Mouse (Mus musculus) midbrain, embryonic 10.5 days (tissue): Measurements from ENCODE around the gene Ckap5. TPM values are rescaled to one million over a fixed set of nuclear protein-coding genes. Genes with fewer than 3 reads are reported as not detected.
A peak's percentile ranks its signal among the peaks of the same experiment; 100 is the strongest.

ENCODE experiments used
- DNase-seq: peaks from one replicate; pipeline ENCODE4 v3.0.0-alpha.2; 2017; ENCODE audit warnings: low spot score
- H3K27ac ChIP-seq: fragments of 300-500 bp; sonication (generic); replicated peaks from 2 replicates; pipeline ENCODE4 v1.5.1; 2016; ENCODE audit warnings: mild to moderate bottlenecking
- H3K27me3 ChIP-seq: fragments of 300-500 bp; sonication (generic); 2 replicates; pipeline ENCODE4 v1.6.1; 2016; ENCODE audit warnings: low read depth, mild to moderate bottlenecking; ENCODE audit not compliant: poor library complexity, severe bottlenecking
- H3K36me3 ChIP-seq: fragments of 300-500 bp; sonication (generic); 2 replicates; pipeline ENCODE4 v1.6.1; 2016; ENCODE audit warnings: mild to moderate bottlenecking, moderate library complexity
- H3K4me1 ChIP-seq: fragments of 300-500 bp; sonication (generic); 2 replicates; pipeline ENCODE4 v1.6.1; 2016
- H3K4me3 ChIP-seq: fragments of 300-500 bp; sonication (generic); 2 replicates; pipeline ENCODE4 v1.5.1; 2016; ENCODE audit warnings: mild to moderate bottlenecking, moderate library complexity
- H3K9me3 ChIP-seq: fragments of 300-500 bp; sonication (generic); replicated peaks from 2 replicates; pipeline ENCODE4 v1.6.1; 2016; ENCODE audit warnings: mild to moderate bottlenecking
- WGBS: fragments of 180-500 bp; shearing (Covaris S2); methylation state at CpG from one replicate; pipeline ENCODE4 v1.1.7; 2016; 5-methylcytosine and 5-hydroxymethylcytosine counted together
- polyA plus RNA-seq: library from polyadenylated mRNA; unstranded; fragments of >200 nt; fragmentation: Nextera tagmentation; extraction: Ambion mirVana; gene quantifications from 2 replicates; pipeline ENCODE4 v1.2.1, GENCODE M21; 2016

The Ckap5 gene
- polyA plus RNA-seq, 1 experiment from 2014 or later: 148 TPM

DNA sequence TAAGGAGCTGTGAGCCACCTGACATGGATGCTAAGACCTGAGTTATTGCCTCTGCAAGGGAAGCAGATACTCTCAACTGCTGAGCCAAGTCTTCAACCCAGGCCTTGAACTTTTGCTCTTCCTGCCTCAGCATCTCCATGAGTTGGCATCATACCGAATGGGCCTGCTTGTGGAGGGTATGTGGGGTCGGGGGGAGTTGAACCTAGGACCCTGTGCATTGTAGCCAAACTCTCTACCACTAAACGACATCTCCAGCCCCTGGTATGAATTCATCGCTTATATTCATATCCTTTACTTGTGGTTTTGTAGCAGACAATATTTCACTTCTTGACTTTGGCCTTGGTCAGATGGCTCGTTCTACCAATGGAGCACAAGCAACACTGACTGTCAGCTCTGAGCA, 105.3 kb downstream of the Ckap5 start:
- Histone ChIP-seq H3K27ac (no peak overlapping the region), H3K9me3 (no peaks in the 10 kb centered on the region), H3K4me1 (0 out of 2 replicates have a peak, but pooled peaks cover 3% of the 10 kb centered on the region), H3K36me3 (no peaks in the 10 kb centered on the region), H3K4me3 (no peak overlapping the region), H3K27me3 (no peaks in the 10 kb centered on the region)
- 89% methylated on average over 5 of the region's 5 CpGs for WGBS
- no peak for DNase-seq

DNA sequence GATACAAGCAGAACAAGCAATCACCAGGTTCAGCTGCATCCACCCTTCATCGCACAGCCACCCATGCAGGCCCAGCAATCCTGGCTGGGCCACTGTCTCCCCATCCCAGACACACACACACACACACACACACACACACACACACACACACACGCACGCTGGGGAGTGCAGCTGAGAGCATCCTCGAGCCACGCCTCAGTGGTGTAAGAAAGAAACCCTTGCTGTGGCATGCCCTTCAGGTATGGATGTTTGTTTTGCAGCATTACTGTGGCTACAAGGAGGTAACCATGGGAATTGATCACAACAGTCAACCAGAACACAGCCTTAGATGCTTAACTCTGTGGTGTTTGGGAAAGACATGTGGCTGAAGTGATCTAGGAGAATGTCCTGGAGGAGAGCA, 105.8 kb downstream of the Ckap5 start:
- Histone ChIP-seq H3K4me3 (no peak overlapping the region), H3K9me3 (no peaks in the 10 kb centered on the region), H3K4me1 (0 out of 2 replicates have a peak, but pooled peaks cover 3% of the 10 kb centered on the region), H3K36me3 (no peaks in the 10 kb centered on the region), H3K27me3 (no peaks in the 10 kb centered on the region), H3K27ac (no peak overlapping the region)
- DNase-seq: no peak
- 82% methylated on average over 5 of the region's 5 CpGs for WGBS

DNA sequence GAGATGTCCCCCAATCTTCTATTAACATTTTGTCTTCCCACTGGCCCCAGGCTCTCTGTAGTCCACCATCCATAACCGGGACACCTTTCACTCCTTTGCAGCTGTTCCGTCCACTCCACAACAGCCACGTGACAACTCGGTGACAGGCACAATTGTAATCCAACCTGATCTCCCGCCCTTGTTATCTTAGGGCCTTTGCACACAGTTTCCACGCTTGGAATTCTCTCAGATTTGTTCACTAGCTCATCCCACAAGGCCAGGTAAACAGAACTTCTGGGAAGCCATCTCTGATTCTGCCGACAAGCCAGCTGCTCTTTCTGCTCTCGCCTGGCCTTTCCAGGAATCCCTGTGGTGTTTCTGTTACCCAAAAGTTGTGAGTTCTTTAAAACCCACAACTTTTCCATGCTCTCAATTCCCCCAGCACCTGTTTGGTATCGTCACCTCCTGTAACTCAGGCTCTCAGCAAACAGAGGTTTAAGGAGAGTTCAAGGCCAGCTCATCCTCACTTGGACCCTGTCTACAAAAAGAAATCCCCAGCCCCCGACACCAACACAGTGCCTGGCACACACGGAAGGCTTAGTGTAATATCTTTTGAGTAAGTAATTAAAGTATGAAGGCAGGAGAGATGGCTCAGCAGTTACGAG, 106.9 kb downstream of the Ckap5 start:
- Histone ChIP-seq H3K27ac (no peak overlapping the region), H3K4me3 (no peak overlapping the region), H3K27me3 (no peaks in the 10 kb centered on the region), H3K4me1 (0 out of 2 replicates have a peak, but pooled peaks cover 3% of the 10 kb centered on the region), H3K9me3 (no peaks in the 10 kb centered on the region), H3K36me3 (no peaks in the 10 kb centered on the region)
- WGBS: 84% methylated on average over 12 of the region's 12 CpGs
- no peak for DNase-seq

- DNase-seq: no peak
- no peaks in the 10 kb centered on the region for H3K36me3 ChIP-seq
- H3K27me3 ChIP-seq: no peaks in the 10 kb centered on the region
- WGBS: 87% methylated on average over 9 of the region's 9 CpGs
- no peak overlapping the region for H3K4me3 ChIP-seq
- no peak overlapping the region for H3K27ac ChIP-seq
- H3K4me1 ChIP-seq: 0 out of 2 replicates have a peak, but pooled peaks cover 3% of the 10 kb centered on the region
- no peaks in the 10 kb centered on the region for H3K9me3 ChIP-seq
Measured at GRCm38 (mm10) chr2:91634841-91635240, 108.3 kb downstream of the Ckap5 start.

- H3K9me3 ChIP-seq: no peaks in the 10 kb centered on the region
- H3K4me1 ChIP-seq: 0 out of 2 replicates have a peak, but pooled peaks cover 3% of the 10 kb centered on the region
- H3K4me3 ChIP-seq: no peak overlapping the region
- WGBS: 92% methylated on average over 11 of the region's 11 CpGs
- no peaks in the 10 kb centered on the region for H3K36me3 ChIP-seq
- no peaks in the 10 kb centered on the region for H3K27me3 ChIP-seq
- DNase-seq: no peak
- no peak overlapping the region for H3K27ac ChIP-seq
Measured at GRCm38 (mm10) chr2:91635486-91635885, 108.9 kb downstream of the Ckap5 start.

- Histone ChIP-seq H3K36me3 (no peaks in the 10 kb centered on the region), H3K27ac (no peak within 1 kb of the TSS), H3K27me3 (no peaks in the 10 kb centered on the region), H3K4me3 (no peak within 1 kb of the TSS), H3K9me3 (no peaks in the 10 kb centered on the region), H3K4me1 (0 out of 2 replicates have a peak, but pooled peaks cover 3% of the 10 kb centered on the region)
- 93% methylated on average over 8 of the region's 8 CpGs for WGBS
- DNase-seq: no peak
Measured at GRCm38 (mm10) chr2:91636229-91636628, 109.7 kb downstream of the Ckap5 start, which contains the start of gene F2. Gene F2 (minus strand): TSS chr2:91636414.

DNA sequence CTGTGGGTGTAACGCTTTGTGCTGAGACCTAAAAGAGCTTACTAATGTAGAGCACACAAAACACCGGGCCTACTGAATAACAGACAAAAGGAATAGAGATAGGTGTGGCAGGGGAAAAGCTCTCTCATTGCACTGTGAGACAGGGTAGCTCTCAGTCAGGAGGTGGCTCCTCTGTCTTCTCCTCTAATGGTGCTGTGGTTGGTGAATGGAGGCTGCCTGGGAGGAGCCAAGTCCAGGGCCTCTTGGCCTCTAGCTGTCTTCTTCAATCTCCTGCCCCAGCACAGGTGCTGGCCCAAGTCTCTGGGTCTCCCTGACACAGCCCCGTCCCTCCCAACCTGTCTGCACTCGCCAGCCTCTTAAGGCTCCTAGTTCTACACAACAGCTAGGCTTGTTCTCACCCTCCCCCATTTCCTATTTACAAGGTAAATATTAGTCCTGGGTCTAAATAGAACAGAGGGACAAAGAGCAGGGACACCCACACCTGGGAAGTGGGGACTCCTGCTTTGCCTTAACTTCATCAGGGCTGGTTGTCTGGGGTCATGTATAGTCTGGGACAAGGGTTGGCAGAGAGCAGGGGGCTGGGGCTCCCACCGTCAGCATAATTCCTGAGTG, 110.3 kb downstream of the Ckap5 start:
- Histone ChIP-seq H3K9me3 (no peaks in the 10 kb centered on the region), H3K36me3 (peaks cover 1% of the 10 kb centered on the region; the same call in 1 of the 2 replicates), H3K27me3 (no peaks in the 10 kb centered on the region), H3K27ac (no peak overlapping the region), H3K4me3 (no peak overlapping the region), H3K4me1 (0 out of 2 replicates have a peak, but pooled peaks cover 3% of the 10 kb centered on the region)
- WGBS: 87% methylated on average over 5 of the region's 5 CpGs
- no peak for DNase-seq

GRCm38 (mm10) chr2:91638931-91639330, 112.4 kb downstream of the Ckap5 start:
- no peak overlapping the region for H3K4me3 ChIP-seq
- H3K9me3 ChIP-seq: no peaks in the 10 kb centered on the region
- H3K27ac ChIP-seq: no peak overlapping the region
- H3K27me3 ChIP-seq: no peaks in the 10 kb centered on the region
- 89% methylated on average over 6 of the region's 6 CpGs for WGBS
- no peaks in the 10 kb centered on the region for H3K4me1 ChIP-seq
- peaks cover 21% of the 10 kb centered on the region for H3K36me3 ChIP-seq
- no peak for DNase-seq

GRCm38 (mm10) chr2:91642825-91643415, 116.4 kb downstream of the Ckap5 start:
- Histone ChIP-seq H3K36me3 (peaks cover 61% of the 10 kb centered on the region), H3K9me3 (no peaks in the 10 kb centered on the region), H3K27ac (no peak overlapping the region), H3K4me1 (no peaks in the 10 kb centered on the region), H3K27me3 (no peaks in the 10 kb centered on the region), H3K4me3 (no peak overlapping the region)
- no peak for DNase-seq
- 88% methylated on average over 2 of the region's 2 CpGs for WGBS

DNA sequence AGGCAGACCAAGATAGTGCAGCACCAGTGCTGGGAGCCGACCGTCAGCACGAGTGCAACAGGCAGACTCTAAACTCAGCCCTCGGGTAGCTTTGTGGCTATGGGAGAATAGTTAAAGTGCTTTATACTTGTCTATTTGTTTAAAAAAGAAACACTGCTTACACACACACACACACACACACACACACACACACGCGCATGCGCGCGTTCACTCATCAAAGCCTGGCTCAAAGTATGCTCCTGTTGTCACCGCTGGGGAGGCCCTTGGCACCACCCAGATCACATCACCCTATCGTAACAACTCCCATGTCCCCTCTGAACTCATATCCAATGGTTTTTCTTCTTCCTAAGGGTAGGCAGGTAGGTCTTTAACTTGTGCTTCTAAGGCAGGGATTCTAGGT, 117.5 kb downstream of the Ckap5 start:
- DNase-seq: no peak
- H3K27ac ChIP-seq: no peak overlapping the region
- H3K36me3 ChIP-seq: peaks cover 64% of the 10 kb centered on the region
- H3K4me1 ChIP-seq: peaks cover 7% of the 10 kb centered on the region
- 97% methylated on average over 11 of the region's 11 CpGs for WGBS
- no peak overlapping the region for H3K4me3 ChIP-seq
- no peaks in the 10 kb centered on the region for H3K9me3 ChIP-seq
- H3K27me3 ChIP-seq: no peaks in the 10 kb centered on the region

DNA sequence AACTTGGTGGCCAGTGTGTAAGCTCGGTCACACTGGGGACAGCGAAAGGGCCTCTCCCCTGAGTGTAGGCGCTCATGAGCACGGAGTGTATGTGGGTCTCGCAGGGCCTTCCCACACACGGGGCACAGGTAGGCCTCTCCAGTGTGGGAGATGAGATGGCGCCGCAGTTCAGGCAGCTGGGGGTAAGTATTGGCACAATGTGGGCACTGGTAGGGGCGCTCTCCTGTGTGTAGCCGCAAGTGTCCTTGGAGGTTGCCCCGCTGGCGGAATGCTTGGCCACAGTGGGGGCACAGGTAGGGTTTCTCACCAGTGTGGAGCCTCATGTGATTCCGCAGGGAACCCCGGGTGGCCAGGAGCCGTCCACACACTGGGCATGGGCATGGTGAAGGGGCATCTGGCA, 118.8 kb downstream of the Ckap5 start:
- H3K36me3 ChIP-seq: peaks cover 64% of the 10 kb centered on the region
- H3K9me3 ChIP-seq: no peaks in the 10 kb centered on the region
- peaks cover 11% of the 10 kb centered on the region for H3K4me1 ChIP-seq
- H3K27me3 ChIP-seq: no peaks in the 10 kb centered on the region
- no peak overlapping the region for H3K4me3 ChIP-seq
- no peak for DNase-seq
- 98% methylated on average over 15 of the region's 15 CpGs for WGBS
- H3K27ac ChIP-seq: no peak overlapping the region

- Histone ChIP-seq H3K27ac (no peak overlapping the region), H3K36me3 (peaks cover 64% of the 10 kb centered on the region), H3K4me1 (peaks cover 15% of the 10 kb centered on the region), H3K4me3 (no peak overlapping the region), H3K27me3 (no peaks in the 10 kb centered on the region), H3K9me3 (no peaks in the 10 kb centered on the region)
- no peak for DNase-seq
- WGBS: 96% methylated on average over 11 of the region's 11 CpGs
Measured at GRCm38 (mm10) chr2:91645811-91646210, 119.2 kb downstream of the Ckap5 start.

GRCm38 (mm10) chr2:91646733-91647132, 120.2 kb downstream of the Ckap5 start:
- WGBS: 28% methylated on average over 1 of the region's 1 CpGs
- Histone ChIP-seq H3K9me3 (no peaks in the 10 kb centered on the region), H3K36me3 (peaks cover 64% of the 10 kb centered on the region), H3K4me1 (peaks cover 25% of the 10 kb centered on the region), H3K4me3 (no peak overlapping the region), H3K27ac (no peak overlapping the region), H3K27me3 (no peaks in the 10 kb centered on the region)
- DNase-seq: peak; percentile 48
